Mouse (Mus musculus) common myeloid progenitor, adult 5-6 weeks (primary cell): Measurements from ENCODE around the gene Gm49661. TPM values are rescaled to one million over a fixed set of nuclear protein-coding genes. Genes with fewer than 3 reads are reported as not detected.
A peak's percentile ranks its signal among the peaks of the same experiment; 100 is the strongest.

Experiments
- ATAC-seq: replicated peaks from 2 replicates; pipeline ENCODE4 v1.8.0; 2016; ENCODE audit warnings: low read depth, mild to moderate bottlenecking, moderate TSS enrichment, inconsistent platforms; ENCODE audit not compliant: poor library complexity, severe bottlenecking
- total RNA-seq: library from RNA; stranded (forward); fragments of 200-1000, 187-1606 nt; gene quantifications from 2 replicates; pipeline ENCODE4 v1.2.3, GENCODE M21; 2017

The Gm49661 gene
- total RNA-seq, 1 experiment from 2014 or later, result not detected

DNA sequence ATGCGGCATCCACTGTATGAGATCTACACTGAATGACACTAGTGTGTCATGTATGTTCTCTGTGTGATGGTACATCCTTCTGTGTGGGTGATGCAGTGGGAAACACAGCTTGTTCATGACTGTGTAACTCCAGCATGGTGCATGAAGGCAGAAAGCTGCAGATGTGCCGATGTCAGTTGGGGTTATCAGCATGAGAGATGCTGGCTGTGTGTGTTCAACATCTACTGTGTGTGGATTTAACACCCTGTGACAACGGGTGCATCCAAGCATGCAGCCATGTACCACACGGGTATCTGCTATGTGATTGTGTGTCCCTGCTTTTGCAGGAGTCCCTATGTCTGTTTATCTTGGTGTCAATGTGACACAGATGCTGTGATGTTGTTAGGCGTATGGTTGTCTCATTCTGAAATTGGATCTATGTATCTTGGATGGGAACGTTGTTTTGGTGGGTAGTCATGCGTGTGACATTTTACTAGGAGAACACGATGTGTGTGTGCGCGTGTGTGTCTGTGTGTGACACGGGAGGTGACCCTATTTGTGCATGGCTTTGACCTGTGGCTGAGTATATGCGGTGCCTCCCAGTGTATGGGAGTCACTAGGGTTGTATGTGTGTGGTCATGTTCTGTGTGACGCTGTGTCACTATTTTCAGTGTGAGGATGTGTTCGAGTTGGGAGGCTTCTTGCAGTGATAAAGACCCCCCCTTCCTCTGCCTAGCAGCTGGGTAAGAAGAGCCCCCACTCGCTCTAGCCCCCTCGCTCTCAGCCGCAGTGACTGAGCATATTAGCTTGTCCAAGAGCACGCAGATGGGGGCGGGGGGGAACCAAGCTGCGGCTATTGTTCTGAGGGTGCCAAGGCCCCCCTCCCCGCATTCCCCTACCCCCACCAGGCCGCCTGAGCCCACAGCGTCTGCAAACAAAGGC is 32.9 kb downstream of the Gm49661 start:
- ATAC-seq, result no peak

GRCm38 (mm10) chr8:84935489-84935888 is 33.7 kb downstream of the Gm49661 start:
- peak; percentile 35 for ATAC-seq

GRCm38 (mm10) chr8:84934860-84935259 is 34.4 kb downstream of the Gm49661 start:
- ATAC-seq, result no peak

GRCm38 (mm10) chr8:84933767-84934559 is 35.3 kb downstream of the Gm49661 start:
- ATAC-seq, result no peak

DNA sequence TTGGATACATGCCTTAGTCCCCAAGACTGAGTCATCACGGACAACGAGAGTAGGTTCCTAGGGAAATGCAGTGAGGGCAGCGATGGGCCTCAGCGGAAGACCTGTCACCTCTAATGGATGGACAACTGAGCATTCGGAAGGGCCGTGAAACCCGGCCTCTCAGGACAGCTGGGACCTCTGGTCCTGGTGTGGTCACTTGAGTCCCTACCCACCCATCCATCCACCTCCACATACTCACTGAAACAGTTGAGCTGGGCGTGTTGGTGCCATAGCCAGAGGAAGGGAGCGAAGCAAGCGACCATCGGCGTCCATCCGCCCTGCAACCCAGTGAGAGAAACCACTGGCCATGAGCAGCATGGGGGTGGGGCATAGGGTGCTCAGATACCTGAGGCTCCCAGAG is 38.7 kb downstream of the Gm49661 start:
- ATAC-seq, result no peak

- peak; percentile 79; the same call in 1 of the 2 replicates for ATAC-seq
These were observed 40.6 kb downstream of the Gm49661 start for GRCm38 (mm10) chr8:84928456-84929306.

- no peak for ATAC-seq
These were observed 41.7 kb downstream of the Gm49661 start for GRCm38 (mm10) chr8:84927513-84927912.

DNA sequence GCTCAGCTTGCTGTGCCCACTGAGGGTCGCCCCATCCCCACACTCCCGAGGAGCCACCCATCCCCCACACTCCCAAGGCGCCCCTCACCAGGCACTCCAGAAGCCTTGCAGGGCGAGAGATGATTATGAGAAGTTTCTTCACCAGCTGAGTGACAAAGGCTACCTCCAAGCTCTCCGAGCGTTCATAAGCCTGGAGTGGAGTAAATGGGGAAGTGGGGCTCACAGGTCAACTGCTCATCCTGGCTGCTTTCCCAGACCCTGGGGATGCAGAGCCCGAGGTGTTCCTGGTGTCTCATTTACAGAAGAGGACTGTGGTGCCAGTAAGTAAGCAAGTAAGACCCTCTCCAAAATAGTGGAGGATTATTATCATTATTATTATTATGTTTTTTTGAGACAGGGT is 43.7 kb downstream of the Gm49661 start:
- ATAC-seq, result 0 out of 2 replicates have a peak, but pooled peaks have one; percentile 23

- no peak for ATAC-seq
These were observed 47.6 kb downstream of the Gm49661 start for GRCm38 (mm10) chr8:84921596-84921995.

- no peak for ATAC-seq
These were observed 50.6 kb downstream of the Gm49661 start for GRCm38 (mm10) chr8:84918646-84919045.

DNA sequence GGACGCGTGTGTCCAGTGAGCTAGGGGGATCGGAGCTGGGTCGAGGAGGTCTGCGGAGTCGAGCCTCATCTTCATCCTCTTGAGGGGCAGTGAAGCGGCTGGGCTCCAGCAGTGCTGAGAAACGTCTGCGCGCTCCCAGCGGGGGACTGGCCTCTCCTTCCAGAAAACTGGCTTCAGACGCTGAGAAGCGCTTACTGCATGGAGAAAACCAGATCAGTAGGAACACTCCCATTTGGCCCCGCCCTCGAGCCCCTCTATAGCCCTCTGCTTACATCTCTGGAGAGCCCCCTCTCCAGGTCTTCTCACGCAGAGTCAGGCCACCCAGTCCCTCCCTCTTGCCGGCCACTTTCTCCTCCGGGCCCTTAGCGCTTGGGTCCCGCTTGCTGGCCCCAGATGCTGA is 51.5 kb downstream of the Gm49661 start:
- no peak for ATAC-seq

Other genes starting within 250 kb of the Gm49661 start
- 13.2 and 22.4 TPM in 2 replicates for gene G430095P16Rik, start 246.4 kb downstream of the Gm49661 start, total RNA-seq
- gene Nfix, start 169.1 kb downstream of the Gm49661 start, total RNA-seq, result 11.6 and 15.5 TPM in 2 replicates
- gene Dand5, start 146.6 kb downstream of the Gm49661 start, total RNA-seq, result 2.8 and 4.1 TPM in 2 replicates
- 56.5 and 63.7 TPM in 2 replicates for gene Gadd45gip1, start 137.9 kb downstream of the Gm49661 start, total RNA-seq
- 30.0 and 45.4 TPM in 2 replicates for gene Rad23a, start 128.8 kb downstream of the Gm49661 start, total RNA-seq
- gene Calr, start 122.5 kb downstream of the Gm49661 start, total RNA-seq, result 1,972 and 2,060 TPM in 2 replicates
- 130 and 162 TPM in 2 replicates for gene Farsa, start 112.4 kb downstream of the Gm49661 start, total RNA-seq
- gene Syce2, start 97.3 kb downstream of the Gm49661 start, total RNA-seq, result 138 and 142 TPM in 2 replicates
- 16.4 and 25.2 TPM in 2 replicates for gene Gcdh, start 75.5 kb downstream of the Gm49661 start, total RNA-seq
- 71.2 and 79.8 TPM in 2 replicates for gene Klf1, start 67.5 kb downstream of the Gm49661 start, total RNA-seq
- 41.0 and 47.0 TPM in 2 replicates for gene Dnase2a, start 60.9 kb downstream of the Gm49661 start, total RNA-seq
- not detected in 2 replicates for gene Mast1, start 32.1 kb downstream of the Gm49661 start, total RNA-seq
- not detected in 2 replicates for gene Rtbdn, start 22.4 kb downstream of the Gm49661 start, total RNA-seq
- 631 and 634 TPM in 2 replicates for gene Prdx2, start 154 bp upstream of the Gm49661 start, total RNA-seq
- 95.8 and 148 TPM in 2 replicates for gene Rnaseh2a, start 334 bp upstream of the Gm49661 start, total RNA-seq
- 82.2 and 102 TPM in 2 replicates for gene Junb, start 9.3 kb upstream of the Gm49661 start, total RNA-seq
- 9.2 and 13.5 TPM in 2 replicates for gene Hook2, start 21.2 kb upstream of the Gm49661 start, total RNA-seq
- not detected in 2 replicates for gene Best2, start 45.1 kb upstream of the Gm49661 start, total RNA-seq
- 52.3 and 52.6 TPM in 2 replicates for gene Asna1, start 55.8 kb upstream of the Gm49661 start, total RNA-seq
- 202 and 410 TPM in 2 replicates for gene Trir, start 57.4 kb upstream of the Gm49661 start, total RNA-seq
- 15.5 and 23.2 TPM in 2 replicates for gene Tnpo2, start 67.5 kb upstream of the Gm49661 start, total RNA-seq
- gene Fbxw9, start 90.6 kb upstream of the Gm49661 start, total RNA-seq, result 3.9 and 8.4 TPM in 2 replicates
- gene Gm5741, start 98.5 kb upstream of the Gm49661 start, total RNA-seq, result not detected in 2 replicates
- gene Dhps, start 102.3 kb upstream of the Gm49661 start, total RNA-seq, result 29.8 and 34.1 TPM in 2 replicates
- 52.3 and 58.1 TPM in 2 replicates for gene Wdr83os, start 111.3 kb upstream of the Gm49661 start, total RNA-seq
- gene Wdr83, start 111.9 kb upstream of the Gm49661 start, total RNA-seq, result 25.7 and 26.7 TPM in 2 replicates
- 39.6 and 42.0 TPM in 2 replicates for gene Man2b1, start 113.8 kb upstream of the Gm49661 start, total RNA-seq
- not detected in 2 replicates for gene Zfp791, start 153.7 kb upstream of the Gm49661 start, total RNA-seq
- gene Cks1brt, start 182.5 kb upstream of the Gm49661 start, total RNA-seq, result not detected in 2 replicates